Mouse (Mus musculus) mouse trophoblast stem cell (cell line): Measurements from ENCODE around the gene Spata33.

Experiments
- in situ Hi-C, 2 experiments: fragments of 300-500 bp; cut with MseI, MboI; formaldehyde crosslinking; loops; 2 replicates in 1 of 2; 3 replicates in 1 of 2; pipeline ENCODE4 v1.15.1; 2025

Spata33 gene

DNA sequence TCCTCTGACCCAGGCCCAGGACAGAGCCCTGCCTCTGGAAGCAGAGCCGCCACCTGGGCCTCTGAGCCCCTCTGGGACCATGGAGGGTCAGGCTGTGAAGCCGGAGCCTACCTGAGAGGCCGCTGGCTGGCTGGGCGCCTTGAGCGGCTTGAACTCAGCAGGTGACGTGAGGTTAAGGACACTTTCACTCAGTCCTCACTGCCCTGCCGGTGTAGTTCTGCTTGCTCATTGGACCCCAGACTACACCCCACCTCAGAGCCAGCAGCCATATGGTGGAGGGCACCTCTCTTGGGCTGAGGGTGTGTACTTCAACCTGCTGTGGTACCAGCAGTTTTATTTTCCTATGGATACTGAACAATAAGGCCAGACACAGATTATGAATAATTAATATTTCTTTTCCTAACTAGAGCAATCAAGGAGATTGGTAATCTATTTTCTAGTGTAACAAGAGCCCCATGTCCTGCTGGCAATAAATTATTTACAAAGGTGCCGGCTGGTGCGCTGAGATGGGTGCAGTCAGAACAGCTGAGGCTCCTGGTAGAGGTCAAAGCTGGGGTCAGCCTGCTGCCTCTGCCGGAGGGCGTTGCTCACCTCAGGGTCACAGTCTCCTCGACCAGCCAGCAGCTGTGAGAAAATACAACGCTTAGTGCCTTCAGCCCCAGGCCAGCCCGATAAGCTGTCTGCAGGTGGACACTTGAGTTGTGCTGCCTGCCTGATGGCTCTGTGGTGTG is 55.5 kb downstream of the Spata33 start:
- in situ Hi-C loops, result no loop called here

DNA sequence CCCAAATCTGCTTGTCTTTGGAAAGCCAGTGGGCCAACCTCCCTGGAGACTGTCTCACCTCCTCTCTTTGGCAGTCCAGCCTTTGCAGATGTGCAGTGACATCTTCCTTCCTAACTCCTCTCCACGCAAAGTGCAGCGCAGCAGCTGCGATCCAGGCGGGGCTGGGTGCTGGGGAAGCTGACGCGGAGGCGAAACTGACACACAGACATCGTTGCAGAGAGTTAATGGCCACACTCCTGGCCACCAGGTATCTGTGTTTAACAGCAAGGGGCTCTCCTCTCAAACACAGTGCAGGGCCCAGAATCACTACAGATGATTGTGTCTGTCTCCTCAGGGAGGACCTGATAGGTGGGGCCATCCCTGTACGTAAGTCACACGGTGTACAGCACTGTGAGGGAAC is 58.5 kb downstream of the Spata33 start:
- in situ Hi-C loops, result no loop called here
